Mouse (Mus musculus): Measurements from ENCODE around the gene Fam50a.

Fam50a gene

GRCm38 (mm10) chrX:74312540-74313464 lies at the start of gene Fam50a:
Fam50a (plus strand) TSS chrX:74313033.
- peak; percentile 85 for DNase-seq (ENCODE audit: low read depth, low spot score)

- DNase-seq (ENCODE audit: low read depth, low spot score): no peak
These were observed 43.1 kb upstream of the Fam50a start for GRCm38 (mm10) chrX:74269736-74270061.

DNA sequence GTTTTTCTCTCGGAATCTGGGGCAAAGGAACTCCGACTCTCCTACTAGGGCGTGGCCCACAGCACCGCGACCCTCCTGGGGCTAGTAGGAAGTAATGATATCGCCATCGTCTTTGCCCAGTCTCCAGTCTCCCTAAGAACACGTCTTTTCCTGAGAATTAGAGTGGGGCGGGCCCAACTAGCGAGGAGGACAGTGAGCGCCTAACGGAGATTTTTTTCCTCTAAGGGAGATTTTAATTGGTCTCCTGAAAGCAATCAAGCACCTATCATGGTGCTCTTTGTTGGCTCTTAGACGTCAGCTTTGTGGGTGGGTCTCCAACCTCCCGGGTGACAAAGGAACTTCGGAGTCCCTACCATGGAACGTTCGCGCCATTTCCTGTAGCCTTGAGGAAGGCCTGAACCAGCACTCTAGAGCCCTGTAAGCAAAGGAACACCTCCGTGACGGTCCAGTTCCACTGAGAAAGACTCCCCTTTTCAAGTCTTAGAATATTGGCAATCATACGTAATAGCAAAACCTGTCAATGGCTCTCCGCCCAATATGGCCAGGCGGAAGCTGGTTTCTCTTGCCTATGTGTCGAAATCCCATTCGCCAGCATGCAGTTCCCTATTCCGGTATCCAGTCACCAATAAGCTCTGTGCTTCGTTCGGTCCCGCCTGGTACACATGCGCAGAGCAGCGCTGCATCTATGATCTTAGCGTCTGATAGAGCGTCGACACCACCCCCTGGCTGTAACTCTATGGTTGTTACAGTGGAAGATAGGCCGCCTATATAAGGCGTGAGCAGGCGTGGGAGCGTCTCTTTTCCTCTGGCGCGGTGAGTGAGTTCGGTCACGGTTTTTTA lies 42.6 kb upstream of the Fam50a start, which contains the start of gene Rpl10:
Gene Rpl10, plus strand, starts transcription at position 751 of the 840 bp plus-strand sequence.
- DNase-seq (ENCODE audit: low read depth, low spot score): peak; percentile 98

- DNase-seq (ENCODE audit: low read depth, low spot score): peak; percentile 50
These were observed 41.8 kb upstream of the Fam50a start for GRCm38 (mm10) chrX:74270902-74271551.

GRCm38 (mm10) chrX:74273422-74274322 lies 39.2 kb upstream of the Fam50a start:
- DNase-seq (ENCODE audit: low read depth, low spot score): peak; percentile 46

- no peak for DNase-seq (ENCODE audit: low read depth, low spot score)
These were observed 34.9 kb upstream of the Fam50a start for GRCm38 (mm10) chrX:74277916-74278315.

DNA sequence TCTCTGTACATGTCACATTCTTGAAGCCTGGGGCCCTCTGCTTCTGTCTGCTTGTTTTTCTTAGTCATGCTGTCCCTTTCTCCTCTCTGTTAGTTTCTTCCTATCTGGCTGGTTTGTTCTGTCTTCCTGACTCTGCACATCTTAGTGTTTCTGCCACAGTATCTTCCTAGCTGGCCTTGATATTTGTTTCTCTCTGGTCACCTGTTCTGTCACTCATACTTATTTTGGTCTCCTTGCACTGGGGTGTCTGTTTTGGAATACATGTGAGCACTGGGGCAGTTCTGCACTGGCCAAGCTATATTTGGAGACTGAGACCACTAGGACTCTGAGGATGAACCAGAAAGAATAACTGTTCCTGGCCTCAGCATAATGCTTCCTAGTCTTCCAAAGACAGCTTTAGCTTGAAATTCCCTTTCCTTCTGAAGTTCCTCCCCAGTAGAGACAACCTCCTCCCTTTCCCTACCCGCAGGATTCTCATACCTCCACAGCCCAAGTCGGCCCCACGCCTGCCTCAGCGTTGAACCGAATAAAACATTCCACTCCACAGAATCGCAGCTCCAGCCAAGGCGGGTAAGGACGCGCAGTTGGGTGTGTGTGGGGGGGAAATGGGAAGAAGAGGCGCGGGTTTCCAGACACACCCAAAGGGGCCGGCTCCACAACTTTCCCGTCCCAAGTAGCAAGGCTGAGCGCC lies 31.6 kb upstream of the Fam50a start:
- DNase-seq (ENCODE audit: low read depth, low spot score): no peak

GRCm38 (mm10) chrX:74281732-74282394 lies 31.0 kb upstream of the Fam50a start, which contains the start of the genes Taz and Dnase1l1:
Taz (plus strand) TSS chrX:74281912.
Dnase1l1 (minus strand) TSS chrX:74282337.
- peak; percentile 94 for DNase-seq (ENCODE audit: low read depth, low spot score)

DNA sequence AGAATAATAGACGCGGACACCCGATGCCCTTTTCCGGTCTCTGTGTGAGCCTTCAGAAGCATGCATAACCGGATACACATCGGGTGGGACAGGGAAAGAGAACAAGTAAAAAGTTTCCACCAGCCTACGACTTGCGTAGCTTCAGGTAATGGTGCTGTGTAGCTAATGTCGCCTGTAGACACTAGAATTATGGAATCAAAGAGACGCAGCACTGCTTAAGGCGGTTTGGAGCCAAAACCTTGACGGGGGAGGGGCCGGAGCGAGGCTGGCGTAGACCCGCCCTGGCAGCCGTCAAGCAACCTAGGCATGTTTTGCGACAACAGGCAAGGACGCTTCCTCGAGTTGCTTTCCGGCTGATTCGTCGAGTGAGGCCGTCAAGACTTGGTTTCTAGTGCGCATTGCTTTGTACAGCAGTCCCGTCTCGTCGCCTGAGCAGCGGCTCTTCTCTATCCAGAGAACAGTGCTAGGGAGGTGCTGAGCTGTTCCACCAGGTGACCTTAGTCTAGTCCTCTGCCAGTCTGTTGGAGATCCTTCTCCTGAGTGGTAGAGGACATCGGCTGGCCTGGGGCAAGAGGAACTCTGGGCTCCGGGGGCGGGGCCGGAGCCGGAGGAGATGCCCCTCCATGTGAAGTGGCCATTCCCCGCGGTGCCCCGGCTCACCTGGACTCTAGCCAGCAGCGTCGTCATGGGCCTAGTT lies 30.3 kb upstream of the Fam50a start:
- DNase-seq (ENCODE audit: low read depth, low spot score): peak; percentile 92

DNA sequence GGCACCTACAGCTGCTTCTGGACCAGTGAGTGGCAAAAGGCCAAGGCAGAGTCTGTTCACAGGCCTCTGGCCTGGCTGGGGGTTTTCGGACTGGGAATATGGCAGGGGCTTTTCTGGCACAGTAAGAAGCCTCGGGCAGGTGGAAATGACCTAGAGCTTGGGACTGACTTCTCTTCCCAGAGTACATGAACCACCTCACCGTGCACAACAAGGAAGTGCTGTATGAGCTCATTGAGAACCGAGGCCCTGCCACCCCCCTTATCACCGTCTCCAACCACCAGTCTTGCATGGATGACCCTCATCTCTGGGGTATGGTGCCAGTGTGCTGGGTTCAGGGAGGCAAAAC lies 29.8 kb upstream of the Fam50a start:
- DNase-seq (ENCODE audit: low read depth, low spot score): no peak

GRCm38 (mm10) chrX:74293431-74293830 lies 19.4 kb upstream of the Fam50a start:
- no peak for DNase-seq (ENCODE audit: low read depth, low spot score)

GRCm38 (mm10) chrX:74296538-74297448 lies 16.0 kb upstream of the Fam50a start, which contains the start of gene Atp6ap1:
Atp6ap1 (plus strand) TSS chrX:74297097.
- peak; percentile 96 for DNase-seq (ENCODE audit: low read depth, low spot score)

DNA sequence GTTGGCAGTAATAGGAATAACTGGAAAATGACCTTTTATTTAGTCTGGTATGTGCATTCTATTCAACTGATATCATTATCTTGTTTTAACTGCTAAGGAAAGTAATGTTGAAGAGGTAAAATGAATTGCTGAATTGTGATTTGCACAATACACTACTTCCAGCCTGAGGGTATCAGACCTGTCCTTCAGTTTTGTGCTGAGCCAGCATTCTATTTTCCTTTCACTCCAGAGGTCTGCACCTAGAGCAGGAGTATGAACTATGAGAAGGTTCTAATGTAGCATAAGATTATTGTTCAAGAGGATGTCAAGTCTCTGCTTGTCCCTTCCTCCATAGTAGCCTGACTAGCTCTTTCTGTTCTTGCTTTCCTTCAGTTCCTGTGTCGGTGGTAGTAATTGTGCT lies 14.5 kb upstream of the Fam50a start:
- no peak for DNase-seq (ENCODE audit: low read depth, low spot score)

GRCm38 (mm10) chrX:74299721-74300120 lies 13.1 kb upstream of the Fam50a start:
- DNase-seq (ENCODE audit: low read depth, low spot score): no peak

DNA sequence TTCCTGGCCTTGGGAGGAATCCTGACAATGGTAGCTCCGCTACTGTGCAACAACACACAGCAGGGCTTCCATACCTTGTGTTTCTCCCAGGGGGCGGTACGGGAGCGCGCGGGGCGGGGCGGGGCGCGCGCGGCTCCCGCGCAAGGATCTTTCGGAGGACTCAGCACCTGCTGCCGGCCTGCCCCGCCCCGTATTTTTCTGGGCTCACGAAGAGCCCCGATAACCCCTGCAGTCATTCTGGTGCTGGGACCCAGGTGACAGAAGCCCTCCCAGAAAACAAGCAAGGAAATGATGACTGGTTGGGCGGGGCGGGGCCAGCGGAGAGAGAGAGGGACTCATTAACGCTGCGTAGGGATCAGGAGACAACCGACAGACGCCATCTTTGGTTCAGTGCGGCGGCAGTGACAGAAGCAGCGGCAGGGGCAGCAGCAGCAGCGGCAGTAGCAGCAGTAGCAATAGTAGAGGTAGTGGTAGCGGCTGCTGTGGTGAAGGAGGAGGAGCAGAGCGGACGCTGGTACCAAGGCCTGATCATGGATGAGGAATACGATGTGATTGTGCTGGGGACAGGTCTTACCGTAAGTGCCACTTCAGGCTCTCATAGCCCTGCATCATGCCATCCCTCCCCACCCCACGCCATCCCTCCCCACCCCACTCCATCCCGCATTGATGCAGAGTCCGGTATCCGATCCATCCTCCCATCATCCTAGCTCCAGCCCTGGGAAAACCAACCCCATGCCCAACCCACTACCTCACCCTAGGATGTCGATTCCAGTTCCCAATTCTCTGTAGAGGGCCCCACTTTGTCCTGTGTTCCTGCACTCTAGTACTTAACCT lies 7.7 kb upstream of the Fam50a start, which contains the start of gene Gdi1:
Gene Gdi1, plus strand, starts transcription at position 132 of the 834 bp plus-strand sequence.
- DNase-seq (ENCODE audit: low read depth, low spot score): peak; percentile 93

DNA sequence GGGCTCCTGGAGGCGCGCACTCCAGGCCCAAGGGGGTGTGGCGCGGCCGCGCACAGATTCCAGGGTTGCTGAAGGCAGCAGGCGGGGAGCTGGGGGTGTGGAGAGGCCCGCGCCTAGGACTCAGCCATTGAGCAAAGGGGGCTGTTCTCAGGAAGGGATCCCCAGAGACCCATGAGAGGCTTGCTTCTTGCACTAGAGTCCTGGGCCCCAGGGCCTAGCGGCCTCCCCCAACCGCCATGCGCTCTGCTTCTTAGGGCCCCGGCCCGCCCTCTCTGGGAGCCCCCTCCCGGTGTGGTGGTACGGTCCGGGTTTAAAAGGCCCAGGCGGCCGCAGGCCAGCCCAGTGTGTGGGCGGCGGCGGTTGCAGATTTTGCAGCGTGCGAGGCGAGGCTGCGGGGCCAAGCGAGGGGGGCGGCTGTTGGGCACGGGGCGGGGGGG lies 15.9 kb downstream of the Fam50a start, which contains the start of gene Plxna3:
Gene Plxna3, plus strand, starts transcription at position 342 of the 437 bp plus-strand sequence.
- peak; percentile 79 for DNase-seq (ENCODE audit: low read depth, low spot score)

DNA sequence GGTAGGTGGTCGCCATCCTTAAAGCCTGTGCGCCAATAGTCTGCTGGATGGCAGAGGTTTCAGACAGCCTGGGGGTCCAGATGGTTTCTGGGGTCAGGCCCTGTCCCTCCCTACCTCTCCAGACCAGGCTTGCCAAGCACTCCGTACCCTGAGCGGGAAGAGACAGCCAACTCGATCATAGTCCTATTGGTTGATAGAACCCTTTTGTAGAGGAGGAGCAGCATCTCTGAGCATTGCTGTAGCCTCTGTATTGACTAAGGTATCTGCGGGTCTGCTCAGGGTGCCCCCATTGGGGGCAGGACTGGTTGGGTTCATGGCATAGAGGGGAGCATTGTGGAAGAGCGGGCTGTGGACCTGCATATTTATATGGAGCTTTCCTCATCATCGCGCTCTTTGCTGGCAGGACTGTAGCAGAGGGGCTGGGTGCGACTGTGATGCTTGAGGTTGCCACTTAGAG lies 16.4 kb downstream of the Fam50a start:
- DNase-seq (ENCODE audit: low read depth, low spot score): no peak

All from R1 (cell line).